Mouse (Mus musculus) erythroblast, embryonic 14.5 days (primary cell): ENCODE measurements around the gene Pde4d.
"Not testable (repeated sequence)": the region's sequence is repeated elsewhere in the genome, so short reads cannot be mapped to it uniquely, and the experiment has no call there.

ENCODE experiments used
- GATA1 ChIP-seq: IDR thresholded peaks from 2 replicates; pipeline ENCODE4 v1.6.1; 2012; ENCODE audit warnings: low read length, inconsistent platforms, mixed read lengths
- TAL1 ChIP-seq: IDR thresholded peaks from 3 replicates; pipeline ENCODE4 v1.6.1; 2012; ENCODE audit warnings: low read length, inconsistent platforms, mixed read lengths

DNA sequence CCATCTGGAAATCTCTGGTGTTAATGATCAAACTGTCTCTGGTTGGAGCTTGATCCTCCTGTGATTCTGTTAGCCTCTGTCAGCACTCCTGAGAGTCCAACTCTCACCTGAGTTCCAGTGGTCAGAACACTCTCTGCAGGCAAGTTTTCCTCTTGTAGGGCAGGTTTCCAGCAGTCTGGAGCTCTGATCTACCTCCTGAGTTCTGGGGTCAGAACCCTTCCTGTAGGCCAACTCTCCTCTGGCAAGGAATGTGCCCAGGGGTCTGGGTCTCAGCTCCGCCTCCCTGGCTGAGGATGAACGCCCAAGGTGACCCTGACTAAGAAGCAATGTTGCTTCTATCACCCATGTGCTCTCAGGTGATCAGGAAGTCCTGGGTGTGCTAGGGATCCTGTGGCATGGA is 284.6 kb downstream of the Pde4d start:
- TF ChIP-seq TAL1, GATA1: not testable (repeated sequence)
